Mouse (Mus musculus) forebrain, embryonic 12.5 days (tissue): Measurements from ENCODE around the gene Mical3. TPM values are rescaled to one million over a fixed set of nuclear protein-coding genes. Genes with fewer than 3 reads are reported as not detected.

Experiments
- ATAC-seq: fragments of 200-750 bp; cut with Nextera tagmentation; 2 replicates; pipeline ENCODE4 v1.8.0; 2017; ENCODE audit warnings: moderate TSS enrichment; ENCODE audit not compliant: low FRiP score
- H3K27ac ChIP-seq: fragments of 300-500 bp; sonication (generic); 2 replicates; pipeline ENCODE4 v1.5.1; 2016; ENCODE audit warnings: mild to moderate bottlenecking
- H3K27me3 ChIP-seq: fragments of 300-500 bp; sonication (generic); 2 replicates; pipeline ENCODE4 v1.6.1; 2016; ENCODE audit warnings: mild to moderate bottlenecking
- H3K36me3 ChIP-seq: fragments of 300-500 bp; sonication (generic); replicated peaks from 2 replicates; pipeline ENCODE4 v1.6.1; 2016; ENCODE audit warnings: mild to moderate bottlenecking
- H3K4me1 ChIP-seq: fragments of 300-500 bp; sonication (generic); 2 replicates; pipeline ENCODE4 v1.6.1; 2016
- H3K4me2 ChIP-seq: fragments of 300-500 bp; sonication (generic); 2 replicates; pipeline ENCODE4 v1.6.1; 2016; ENCODE audit warnings: mild to moderate bottlenecking, moderate library complexity
- H3K4me3 ChIP-seq: fragments of 300-500 bp; sonication (generic); replicated peaks from 2 replicates; pipeline ENCODE4 v1.5.1; 2016; ENCODE audit warnings: mild to moderate bottlenecking
- H3K9ac ChIP-seq: fragments of 300-500 bp; sonication (generic); 2 replicates; pipeline ENCODE4 v1.6.1; 2016; ENCODE audit warnings: mild to moderate bottlenecking
- H3K9me3 ChIP-seq: fragments of 300-500 bp; sonication (generic); 2 replicates; pipeline ENCODE4 v1.6.1; 2016
- WGBS: fragments of 180-500 bp; shearing (Covaris S2); methylation state at CpG from one replicate; pipeline ENCODE4 v1.1.7; 2016; 5-methylcytosine and 5-hydroxymethylcytosine counted together
- polyA plus RNA-seq: library from polyadenylated mRNA; unstranded; fragments of >200 nt; fragmentation: Nextera tagmentation; extraction: Ambion mirVana; gene quantifications from 2 replicates; pipeline ENCODE4 v1.2.1, GENCODE M21; 2016

The Mical3 gene
- polyA plus RNA-seq, 1 experiment from 2014 or later: 17.6 TPM

- ATAC-seq: no peak
- Histone ChIP-seq H3K9me3 (no peaks in the 10 kb centered on the region), H3K9ac (no peak overlapping the region), H3K27ac (no peak overlapping the region), H3K27me3 (no peaks in the 10 kb centered on the region), H3K4me3 (no peak overlapping the region), H3K36me3 (no peaks in the 10 kb centered on the region), H3K4me2 (no peak overlapping the region), H3K4me1 (peaks cover 6% of the 10 kb centered on the region)
- 88% methylated on average over 7 of the region's 7 CpGs for WGBS
Measured at GRCm38 (mm10) chr6:121053585-121054112, 77.2 kb downstream of the Mical3 start.

- peaks cover 6% of the 10 kb centered on the region for H3K4me1 ChIP-seq
- WGBS: 97% methylated on average over 13 of the region's 13 CpGs
- H3K36me3 ChIP-seq: no peaks in the 10 kb centered on the region
- no peak overlapping the region for H3K4me2 ChIP-seq
- H3K27ac ChIP-seq: no peak overlapping the region
- H3K9me3 ChIP-seq: no peaks in the 10 kb centered on the region
- no peak for ATAC-seq
- no peak overlapping the region for H3K9ac ChIP-seq
- H3K4me3 ChIP-seq: no peak overlapping the region
- no peaks in the 10 kb centered on the region for H3K27me3 ChIP-seq
Measured at GRCm38 (mm10) chr6:121051972-121052629, 78.7 kb downstream of the Mical3 start.

GRCm38 (mm10) chr6:121051411-121051810, 79.4 kb downstream of the Mical3 start:
- WGBS: 86% methylated on average over 8 of the region's 8 CpGs

GRCm38 (mm10) chr6:121048696-121049095, 82.1 kb downstream of the Mical3 start:
- H3K9me3 ChIP-seq: no peaks in the 10 kb centered on the region
- 84% methylated on average over 8 of the region's 8 CpGs for WGBS
- H3K4me3 ChIP-seq: no peak overlapping the region
- H3K9ac ChIP-seq: no peak overlapping the region
- no peak overlapping the region for H3K4me2 ChIP-seq
- ATAC-seq: no peak
- H3K36me3 ChIP-seq: no peaks in the 10 kb centered on the region
- no peaks in the 10 kb centered on the region for H3K27me3 ChIP-seq
- H3K4me1 ChIP-seq: peaks cover 6% of the 10 kb centered on the region
- no peak overlapping the region for H3K27ac ChIP-seq

More at GRCm38 (mm10) chr6:121051411-121051810, 79.4 kb downstream of the Mical3 start:
- no peaks in the 10 kb centered on the region for H3K36me3 ChIP-seq
- H3K4me3 ChIP-seq: no peak overlapping the region
- H3K4me1 ChIP-seq: peaks cover 6% of the 10 kb centered on the region
- H3K4me2 ChIP-seq: no peak overlapping the region
- no peak for ATAC-seq
- no peaks in the 10 kb centered on the region for H3K27me3 ChIP-seq
- H3K9ac ChIP-seq: no peak overlapping the region
- H3K9me3 ChIP-seq: no peaks in the 10 kb centered on the region
- H3K27ac ChIP-seq: no peak overlapping the region

- WGBS: 80% methylated on average over 20 of the region's 20 CpGs
- H3K9ac ChIP-seq: no peak overlapping the region
- no peak overlapping the region for H3K27ac ChIP-seq
- no peaks in the 10 kb centered on the region for H3K27me3 ChIP-seq
- peaks cover 2% of the 10 kb centered on the region for H3K36me3 ChIP-seq
- 0 out of 2 replicates have a peak, but pooled peaks cover 3% of the 10 kb centered on the region for H3K4me1 ChIP-seq
- H3K4me2 ChIP-seq: no peak overlapping the region
- no peak for ATAC-seq
- H3K4me3 ChIP-seq: no peak overlapping the region
- no peaks in the 10 kb centered on the region for H3K9me3 ChIP-seq
Measured at GRCm38 (mm10) chr6:121045345-121046080, 85.3 kb downstream of the Mical3 start.

GRCm38 (mm10) chr6:121043434-121044189, 87.2 kb downstream of the Mical3 start:
- 78% methylated on average over 14 of the region's 14 CpGs for WGBS
- Histone ChIP-seq H3K9me3 (no peaks in the 10 kb centered on the region), H3K36me3 (peaks cover 19% of the 10 kb centered on the region), H3K4me1 (no peaks in the 10 kb centered on the region), H3K4me2 (no peak overlapping the region), H3K4me3 (no peak overlapping the region), H3K27me3 (no peaks in the 10 kb centered on the region), H3K27ac (no peak overlapping the region), H3K9ac (no peak overlapping the region)
- no peak for ATAC-seq

- H3K4me2 ChIP-seq: no peak overlapping the region
- peaks cover 45% of the 10 kb centered on the region for H3K36me3 ChIP-seq
- ATAC-seq: no peak
- no peaks in the 10 kb centered on the region for H3K27me3 ChIP-seq
- WGBS: 87% methylated on average over 3 of the region's 3 CpGs
- H3K9me3 ChIP-seq: no peaks in the 10 kb centered on the region
- no peak overlapping the region for H3K27ac ChIP-seq
- H3K4me1 ChIP-seq: peaks cover 4% of the 10 kb centered on the region
- H3K4me3 ChIP-seq: no peak overlapping the region
- no peak overlapping the region for H3K9ac ChIP-seq
Measured at GRCm38 (mm10) chr6:121039719-121040118, 91.1 kb downstream of the Mical3 start.

GRCm38 (mm10) chr6:121039286-121039685, 91.5 kb downstream of the Mical3 start:
- no peak for ATAC-seq
- Histone ChIP-seq H3K9ac (no peak overlapping the region), H3K27me3 (no peaks in the 10 kb centered on the region), H3K27ac (no peak overlapping the region), H3K4me2 (no peak overlapping the region), H3K4me1 (peaks cover 4% of the 10 kb centered on the region), H3K9me3 (no peaks in the 10 kb centered on the region), H3K4me3 (no peak overlapping the region), H3K36me3 (peaks cover 46% of the 10 kb centered on the region)
- WGBS: 78% methylated on average over 9 of the region's 9 CpGs

GRCm38 (mm10) chr6:121037086-121037485, 93.7 kb downstream of the Mical3 start:
- H3K9me3 ChIP-seq: no peaks in the 10 kb centered on the region
- no peak overlapping the region for H3K9ac ChIP-seq
- H3K4me1 ChIP-seq: peaks cover 4% of the 10 kb centered on the region
- WGBS: 72% methylated on average over 4 of the region's 4 CpGs
- H3K27ac ChIP-seq: no peak overlapping the region
- H3K4me3 ChIP-seq: no peak overlapping the region
- H3K27me3 ChIP-seq: no peaks in the 10 kb centered on the region
- no peak for ATAC-seq
- H3K4me2 ChIP-seq: no peak overlapping the region
- peaks cover 68% of the 10 kb centered on the region for H3K36me3 ChIP-seq

GRCm38 (mm10) chr6:121035929-121036328, 94.9 kb downstream of the Mical3 start:
- no peak overlapping the region for H3K4me3 ChIP-seq
- H3K36me3 ChIP-seq: peaks cover 73% of the 10 kb centered on the region
- 95% methylated on average over 3 of the region's 3 CpGs for WGBS
- H3K9ac ChIP-seq: no peak overlapping the region
- H3K9me3 ChIP-seq: no peaks in the 10 kb centered on the region
- no peak overlapping the region for H3K27ac ChIP-seq
- no peaks in the 10 kb centered on the region for H3K27me3 ChIP-seq
- peaks cover 4% of the 10 kb centered on the region for H3K4me1 ChIP-seq
- no peak overlapping the region for H3K4me2 ChIP-seq
- no peak for ATAC-seq

- peaks cover 75% of the 10 kb centered on the region for H3K36me3 ChIP-seq
- WGBS: 52% methylated on average over 12 of the region's 12 CpGs
Measured at GRCm38 (mm10) chr6:121035268-121035667, 95.5 kb downstream of the Mical3 start.

GRCm38 (mm10) chr6:121033250-121033649, 97.5 kb downstream of the Mical3 start:
- H3K4me3 ChIP-seq: no peak overlapping the region
- no peaks in the 10 kb centered on the region for H3K27me3 ChIP-seq
- H3K9me3 ChIP-seq: no peaks in the 10 kb centered on the region
- H3K27ac ChIP-seq: no peak overlapping the region
- no peak for ATAC-seq
- no peak overlapping the region for H3K9ac ChIP-seq
- H3K4me2 ChIP-seq: no peak overlapping the region
- H3K4me1 ChIP-seq: peaks cover 4% of the 10 kb centered on the region
- H3K36me3 ChIP-seq: peaks cover 77% of the 10 kb centered on the region
- 94% methylated on average over 3 of the region's 3 CpGs for WGBS

More at GRCm38 (mm10) chr6:121035268-121035667, 95.5 kb downstream of the Mical3 start:
- Histone ChIP-seq H3K4me3 (no peak overlapping the region), H3K27me3 (no peaks in the 10 kb centered on the region), H3K4me2 (no peak overlapping the region), H3K9me3 (no peaks in the 10 kb centered on the region), H3K27ac (no peak overlapping the region), H3K4me1 (peaks cover 4% of the 10 kb centered on the region), H3K9ac (no peak overlapping the region)
- ATAC-seq: no peak
